Mouse (Mus musculus): ENCODE results near the gene Fscn1. TPM values are rescaled to one million over a fixed set of nuclear protein-coding genes. Genes with fewer than 3 reads are reported as not detected.

Gene Fscn1
- polyA plus RNA-seq, 1 experiment from 2014 or later = 432 TPM

DNA sequence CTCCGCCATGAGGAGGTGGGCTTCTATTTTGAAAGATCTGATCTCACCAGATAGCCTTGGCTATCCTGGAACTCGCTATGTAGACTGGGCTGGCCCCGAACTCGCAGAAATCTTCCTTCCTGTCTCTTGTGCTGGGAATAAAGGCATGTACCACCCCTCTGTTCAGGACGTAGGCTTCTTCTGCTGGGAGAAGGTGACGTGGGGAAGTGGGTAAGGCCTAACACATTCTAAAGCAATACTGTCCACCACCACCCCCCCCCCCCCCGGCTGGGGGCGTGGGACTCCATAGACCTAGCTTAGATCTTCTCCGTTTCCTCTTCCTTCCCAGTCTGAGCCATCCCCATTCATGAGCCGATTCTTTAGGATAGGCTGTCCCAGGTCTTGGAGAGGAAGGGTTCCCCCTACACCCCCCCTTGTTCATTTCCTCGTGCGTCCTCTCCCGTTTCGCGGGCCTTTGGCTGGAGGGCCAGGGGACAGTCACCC is 1.3 kb downstream of the Fscn1 start:
- H3K27ac ChIP-seq (replicated peaks) = peak overlapping the region; percentile 94
- no peaks in the 10 kb centered on the region; the same call in 1 of the 2 replicates for H3K27me3 ChIP-seq (replicated peaks)
- peak overlapping the region; percentile 72 for H3K4me3 ChIP-seq (replicated peaks)
- peaks cover 4% of the 10 kb centered on the region; the same call in 1 of the 2 replicates for H3K36me3 ChIP-seq
- peak; percentile 12 for ATAC-seq (ENCODE audit: low FRiP score)
- under 1% methylated on average over 14 of the region's 15 CpGs for WGBS
- H3K9ac ChIP-seq (replicated peaks) = peak overlapping the region; percentile 97
- H3K9me3 ChIP-seq (replicated peaks) = no peaks in the 10 kb centered on the region
- peaks cover 46% of the 10 kb centered on the region for H3K4me1 ChIP-seq
- H3K4me2 ChIP-seq = peak overlapping the region; percentile 97

DNA sequence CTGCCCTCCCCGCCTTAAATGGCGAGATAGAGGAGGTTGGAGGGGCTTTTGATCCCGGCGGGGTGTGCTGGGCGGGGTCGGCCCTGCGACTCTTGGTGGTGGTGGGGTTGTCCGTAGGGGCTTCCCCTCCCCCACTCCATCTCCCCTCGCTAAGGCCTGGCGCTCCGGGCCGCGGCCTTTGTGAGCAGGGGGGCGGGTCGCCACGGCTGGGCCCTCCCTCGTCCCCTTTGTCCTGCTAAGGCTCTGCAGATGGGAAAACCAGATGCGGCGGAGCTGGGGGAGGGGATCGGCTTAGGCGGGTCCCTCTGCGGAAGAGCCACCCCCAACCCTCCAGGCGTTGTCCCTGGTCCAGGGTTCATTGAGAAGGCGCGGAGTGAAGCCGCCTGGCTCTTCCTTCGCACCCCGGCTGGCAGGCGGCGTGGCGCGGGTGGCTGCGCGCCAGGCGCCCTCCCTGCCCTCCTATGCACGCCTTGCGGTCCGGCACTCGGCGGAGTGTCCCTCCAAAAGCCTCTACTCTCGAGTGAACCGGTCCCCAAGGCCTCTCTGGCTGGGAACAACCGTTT is 1.8 kb downstream of the Fscn1 start:
- peak overlapping the region; percentile 94 for H3K27ac ChIP-seq (replicated peaks)
- peaks cover 50% of the 10 kb centered on the region for H3K4me1 ChIP-seq
- H3K9me3 ChIP-seq (replicated peaks) = no peaks in the 10 kb centered on the region
- ATAC-seq (ENCODE audit: low FRiP score) = peak; percentile 36
- peaks cover 7% of the 10 kb centered on the region; the same call in 1 of the 2 replicates for H3K36me3 ChIP-seq
- H3K27me3 ChIP-seq (replicated peaks) = no peaks in the 10 kb centered on the region; the same call in 1 of the 2 replicates
- peak overlapping the region; percentile 97 for H3K9ac ChIP-seq (replicated peaks)
- peak overlapping the region; percentile 97 for H3K4me2 ChIP-seq
- WGBS = under 1% methylated on average over 36 of the region's 43 CpGs
- H3K4me3 ChIP-seq (replicated peaks) = peak overlapping the region; percentile 72

DNA sequence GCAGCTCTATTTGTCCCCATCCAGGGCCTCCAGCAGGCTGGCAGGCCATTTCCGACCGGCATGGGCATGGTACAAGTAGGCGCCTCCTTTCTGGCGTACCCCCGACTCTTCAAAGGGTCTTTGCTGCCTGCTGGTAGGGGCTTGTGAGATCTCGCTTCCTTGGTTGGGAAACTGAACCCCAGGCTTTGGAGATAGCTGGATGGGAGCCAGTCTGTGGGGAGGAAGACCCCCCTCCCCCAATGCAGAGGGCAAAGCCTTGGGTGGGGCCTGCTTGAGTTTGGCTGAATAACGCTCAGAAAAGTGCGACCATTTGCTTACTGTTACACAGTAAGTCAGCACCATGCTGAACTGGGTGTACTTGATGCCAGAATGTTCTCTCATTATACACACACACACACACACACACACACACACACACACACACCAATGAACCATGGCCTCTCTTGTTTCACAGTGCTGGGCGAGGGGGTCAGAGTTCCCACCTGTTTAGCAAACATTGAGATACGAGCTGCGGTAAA is 2.4 kb downstream of the Fscn1 start:
- peak overlapping the region; percentile 72 for H3K4me3 ChIP-seq (replicated peaks)
- ATAC-seq (ENCODE audit: low FRiP score) = 0 out of 2 replicates have a peak, but pooled peaks have one; percentile 2
- peaks cover 7% of the 10 kb centered on the region; the same call in 1 of the 2 replicates for H3K36me3 ChIP-seq
- peak overlapping the region; percentile 97 for H3K9ac ChIP-seq (replicated peaks)
- peak overlapping the region; percentile 94 for H3K27ac ChIP-seq (replicated peaks)
- peaks cover 54% of the 10 kb centered on the region for H3K4me1 ChIP-seq
- 2% methylated on average over 11 of the region's 11 CpGs for WGBS
- H3K27me3 ChIP-seq (replicated peaks) = no peaks in the 10 kb centered on the region; the same call in 1 of the 2 replicates
- peak overlapping the region; percentile 97 for H3K4me2 ChIP-seq
- H3K9me3 ChIP-seq (replicated peaks) = no peaks in the 10 kb centered on the region

DNA sequence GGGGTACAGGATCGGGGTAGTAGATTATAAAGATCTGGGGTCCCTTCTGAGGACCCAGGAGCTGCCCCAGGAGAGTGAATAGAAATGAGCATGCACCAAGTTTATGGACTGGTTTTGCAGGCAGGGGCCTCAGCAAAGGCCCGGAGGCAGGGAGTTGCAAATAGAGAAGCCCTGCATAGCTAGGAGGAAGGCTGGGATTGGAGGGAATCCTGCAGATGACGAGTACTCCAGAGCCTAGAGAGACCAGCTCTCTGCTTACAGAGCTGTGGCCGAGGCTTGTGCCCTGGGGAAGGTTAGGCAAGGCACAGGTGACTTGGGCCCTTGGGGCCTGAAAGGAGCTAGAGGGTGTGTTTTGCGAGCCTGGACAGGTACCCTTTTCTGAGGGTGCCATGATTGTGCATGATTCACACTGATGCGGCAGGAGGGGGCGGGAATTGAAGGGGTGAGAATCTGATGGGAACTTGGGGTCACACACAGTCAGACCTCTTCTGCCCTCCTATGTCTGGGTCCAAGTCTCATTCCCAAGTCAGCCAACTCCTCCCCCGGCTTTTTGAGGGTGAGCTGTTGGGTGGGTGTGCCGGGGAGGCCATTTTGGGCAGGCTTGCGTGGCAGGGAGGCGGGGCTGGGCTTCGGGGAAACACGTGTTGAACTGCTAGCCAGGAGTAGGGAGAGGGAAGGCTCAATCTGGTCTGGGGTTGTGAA is 3.0 kb downstream of the Fscn1 start:
- Histone ChIP-seq H3K9ac (replicated peaks) (peak overlapping the region; percentile 97), H3K4me3 (replicated peaks) (peak overlapping the region; percentile 72), H3K36me3 (peaks cover 10% of the 10 kb centered on the region), H3K27me3 (replicated peaks) (no peaks in the 10 kb centered on the region; the same call in 1 of the 2 replicates), H3K4me2 (peak overlapping the region; percentile 97), H3K9me3 (replicated peaks) (no peaks in the 10 kb centered on the region), H3K27ac (replicated peaks) (peak overlapping the region; percentile 94), H3K4me1 (peaks cover 54% of the 10 kb centered on the region)
- WGBS = 6% methylated on average over 13 of the region's 13 CpGs
- no peak for ATAC-seq (ENCODE audit: low FRiP score)

DNA sequence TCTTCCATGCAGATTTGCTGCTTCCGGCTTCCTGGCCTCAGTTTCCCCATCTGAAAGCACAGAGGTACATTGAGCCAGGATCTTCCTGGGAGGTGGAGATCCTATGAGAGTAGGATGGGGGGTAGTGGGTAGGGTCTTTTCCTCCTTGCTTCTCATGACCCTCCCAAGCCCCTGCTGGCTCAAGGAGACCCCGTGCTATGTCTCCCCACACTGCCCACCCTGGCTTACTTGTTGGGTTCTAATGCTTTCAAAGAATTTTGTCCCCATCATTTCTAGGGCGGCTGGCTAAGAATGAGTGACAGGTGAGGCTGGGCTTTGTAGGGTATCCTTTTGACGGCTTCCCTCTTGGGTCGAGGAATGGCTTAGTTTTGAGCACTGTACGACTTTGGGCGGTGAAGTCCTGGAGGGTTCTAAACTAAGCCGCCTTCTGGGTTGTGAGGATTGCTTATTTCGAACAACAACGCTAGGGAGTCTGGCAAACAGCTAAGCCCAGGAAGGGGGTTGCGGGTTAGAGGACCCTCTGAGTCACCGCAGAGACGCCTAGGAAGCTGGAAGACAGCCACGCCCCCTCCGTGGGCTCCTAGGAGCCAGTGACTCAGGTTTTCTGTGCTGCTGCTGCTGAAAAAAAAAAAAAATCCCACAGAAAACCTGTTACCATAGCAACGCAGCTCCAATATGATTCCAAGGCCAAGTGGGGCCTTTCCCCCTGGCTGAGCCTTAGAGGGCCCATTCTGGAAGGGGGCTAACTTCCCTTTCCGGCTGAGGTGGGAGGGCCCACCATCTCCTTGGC is 3.8 kb downstream of the Fscn1 start:
- H3K9ac ChIP-seq (replicated peaks) = peak overlapping the region; percentile 97
- ATAC-seq (ENCODE audit: low FRiP score) = no peak
- H3K27me3 ChIP-seq (replicated peaks) = no peaks in the 10 kb centered on the region; the same call in 1 of the 2 replicates
- peak overlapping the region; percentile 94 for H3K27ac ChIP-seq (replicated peaks)
- 28% methylated on average over 17 of the region's 17 CpGs for WGBS
- peak overlapping the region; percentile 97 for H3K4me2 ChIP-seq
- peak overlapping the region; percentile 72 for H3K4me3 ChIP-seq (replicated peaks)
- peaks cover 15% of the 10 kb centered on the region for H3K36me3 ChIP-seq
- peaks cover 56% of the 10 kb centered on the region for H3K4me1 ChIP-seq
- H3K9me3 ChIP-seq (replicated peaks) = no peaks in the 10 kb centered on the region

DNA sequence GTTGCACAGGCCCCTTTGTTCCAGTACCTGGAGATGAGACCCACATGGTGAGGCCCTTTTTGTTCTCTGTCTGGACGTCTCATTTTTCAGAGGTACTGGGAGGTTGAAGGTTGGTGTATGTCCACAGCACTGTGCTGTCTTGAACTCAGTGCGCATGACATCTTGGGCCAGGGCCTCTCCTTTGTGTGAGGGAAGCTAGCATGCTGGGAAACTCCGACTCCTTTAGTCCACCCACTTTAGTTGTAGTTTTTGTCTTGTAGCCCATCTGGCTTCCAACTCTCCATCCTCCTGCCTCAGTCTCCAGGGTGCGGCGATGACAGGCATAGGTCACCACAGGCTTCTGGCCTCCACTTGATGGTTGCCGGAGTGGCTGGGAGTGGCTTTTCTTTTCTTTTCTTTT is 4.5 kb downstream of the Fscn1 start:
- peak overlapping the region; percentile 97 for H3K4me2 ChIP-seq
- 50% methylated on average over 6 of the region's 6 CpGs for WGBS
- H3K27me3 ChIP-seq (replicated peaks) = no peaks in the 10 kb centered on the region
- H3K9ac ChIP-seq (replicated peaks) = peak overlapping the region; percentile 97
- peaks cover 21% of the 10 kb centered on the region for H3K36me3 ChIP-seq
- peak overlapping the region; percentile 94 for H3K27ac ChIP-seq (replicated peaks)
- ATAC-seq (ENCODE audit: low FRiP score) = no peak
- peaks cover 53% of the 10 kb centered on the region for H3K4me1 ChIP-seq
- no peaks in the 10 kb centered on the region for H3K9me3 ChIP-seq (replicated peaks)
- H3K4me3 ChIP-seq (replicated peaks) = peak overlapping the region; percentile 72

DNA sequence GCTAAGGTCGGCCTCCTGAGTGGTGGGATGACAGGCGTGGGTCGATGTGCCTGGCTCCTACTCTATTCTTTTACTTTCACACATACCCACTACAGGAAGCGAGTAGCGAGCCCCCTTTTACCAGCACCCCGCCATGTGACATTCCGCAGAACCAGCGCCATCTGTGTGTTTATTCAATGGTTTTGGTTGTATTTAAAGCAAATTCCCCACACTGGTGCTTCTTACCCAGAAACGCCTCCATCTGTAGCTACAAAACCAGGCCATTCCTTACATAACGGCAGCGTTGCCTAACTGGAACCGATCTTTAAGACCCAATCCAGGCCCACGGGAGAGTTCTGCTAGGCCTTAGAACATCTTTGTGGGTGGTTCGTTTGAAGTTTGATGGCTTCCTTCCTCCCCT is 8.3 kb downstream of the Fscn1 start:
- Histone ChIP-seq H3K4me3 (replicated peaks) (no peak overlapping the region), H3K27me3 (replicated peaks) (no peaks in the 10 kb centered on the region), H3K9ac (replicated peaks) (no peak overlapping the region), H3K9me3 (replicated peaks) (no peaks in the 10 kb centered on the region), H3K27ac (replicated peaks) (no peak overlapping the region), H3K36me3 (peaks cover 58% of the 10 kb centered on the region), H3K4me1 (peaks cover 39% of the 10 kb centered on the region), H3K4me2 (no peak overlapping the region)
- 89% methylated on average over 14 of the region's 14 CpGs for WGBS
- ATAC-seq (ENCODE audit: low FRiP score) = no peak

DNA sequence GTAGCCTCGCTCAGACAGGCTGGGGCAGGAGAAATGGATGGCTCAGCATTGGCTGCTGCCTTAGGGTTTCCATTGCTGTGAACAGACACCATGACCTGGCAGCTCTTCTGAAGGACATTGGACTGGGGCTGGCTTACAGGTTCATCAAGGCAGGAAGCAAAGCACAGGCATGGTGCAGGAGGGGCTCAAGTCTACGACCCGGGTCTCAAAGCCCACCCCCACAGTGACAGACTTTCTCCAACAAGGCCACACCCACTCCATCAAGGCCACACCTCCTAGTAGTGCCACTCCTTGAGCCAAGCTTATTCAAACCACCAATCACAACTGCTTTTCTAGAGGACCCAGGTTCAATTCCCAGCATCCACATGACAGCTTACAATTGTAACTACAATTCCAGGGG is 13.8 kb downstream of the Fscn1 start:
- H3K9ac ChIP-seq (replicated peaks) = no peak overlapping the region
- WGBS = 43% methylated on average over 3 of the region's 3 CpGs
- H3K4me2 ChIP-seq = no peak overlapping the region
- H3K27me3 ChIP-seq (replicated peaks) = no peaks in the 10 kb centered on the region
- H3K27ac ChIP-seq (replicated peaks) = no peak overlapping the region
- H3K9me3 ChIP-seq (replicated peaks) = no peaks in the 10 kb centered on the region
- H3K36me3 ChIP-seq = peaks cover 50% of the 10 kb centered on the region
- ATAC-seq (ENCODE audit: low FRiP score) = no peak
- peaks cover 17% of the 10 kb centered on the region for H3K4me1 ChIP-seq
- H3K4me3 ChIP-seq (replicated peaks) = no peak overlapping the region

DNA sequence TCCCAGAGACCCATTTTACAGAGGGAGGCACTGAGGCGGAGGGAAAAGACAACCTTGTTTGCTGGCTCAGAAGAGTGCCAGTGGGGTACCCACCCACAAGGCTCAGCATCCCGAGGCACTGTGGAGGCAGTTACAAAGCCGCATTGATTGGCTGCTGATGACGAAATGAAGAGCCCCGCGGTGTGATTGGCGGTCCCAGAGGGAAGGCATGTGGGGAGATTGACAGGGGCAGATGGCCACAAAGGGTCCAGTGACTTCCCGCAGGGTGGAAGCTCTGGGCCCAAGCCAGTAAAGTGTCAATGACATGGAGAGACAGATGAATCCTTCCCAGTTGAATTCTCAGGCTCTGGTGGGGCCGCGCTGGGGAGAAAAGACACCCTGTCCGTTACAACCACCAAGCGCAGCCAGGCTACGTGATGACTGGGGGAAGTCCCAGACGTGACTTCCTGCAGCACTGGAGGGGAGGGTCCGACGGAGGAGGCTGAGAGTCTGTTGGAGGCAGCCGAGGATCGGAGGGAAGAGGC is 14.5 kb downstream of the Fscn1 start:
- ATAC-seq (ENCODE audit: low FRiP score) = peak; percentile 58
- no peaks in the 10 kb centered on the region for H3K9me3 ChIP-seq (replicated peaks)
- peak overlapping the region; percentile 56; the same call in 1 of the 2 replicates for H3K27ac ChIP-seq (replicated peaks)
- H3K36me3 ChIP-seq = peaks cover 45% of the 10 kb centered on the region
- H3K4me2 ChIP-seq = peak overlapping the region; percentile 31
- no peaks in the 10 kb centered on the region for H3K27me3 ChIP-seq (replicated peaks)
- H3K4me3 ChIP-seq (replicated peaks) = no peak overlapping the region; the same call in 1 of the 2 replicates
- 6% methylated on average over 18 of the region's 18 CpGs for WGBS
- no peak overlapping the region for H3K9ac ChIP-seq (replicated peaks)
- H3K4me1 ChIP-seq = peaks cover 17% of the 10 kb centered on the region

DNA sequence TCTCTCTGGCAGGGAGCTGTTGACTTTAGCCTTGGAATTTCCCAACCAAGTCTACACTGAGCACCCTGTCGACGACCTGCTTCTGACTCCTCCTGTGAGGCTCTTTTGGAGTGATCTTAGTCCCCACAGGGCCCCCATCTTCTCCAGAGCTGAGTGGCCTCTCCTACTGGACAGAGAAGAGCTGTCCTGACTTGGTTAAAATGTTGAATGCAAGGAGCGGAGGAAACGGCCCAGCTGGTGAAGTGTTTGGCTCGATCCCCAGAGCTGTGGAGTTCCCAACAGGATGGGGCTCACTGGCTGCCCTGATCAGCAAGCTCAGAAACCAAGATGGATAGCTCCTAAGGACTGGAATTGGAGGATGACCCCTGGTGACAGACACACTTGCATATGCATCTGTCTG is 16.4 kb downstream of the Fscn1 start:
- H3K9me3 ChIP-seq (replicated peaks) = no peaks in the 10 kb centered on the region
- peaks cover 26% of the 10 kb centered on the region for H3K36me3 ChIP-seq
- H3K9ac ChIP-seq (replicated peaks) = no peak overlapping the region
- no peak overlapping the region for H3K4me3 ChIP-seq (replicated peaks)
- peaks cover 17% of the 10 kb centered on the region for H3K4me1 ChIP-seq
- WGBS = 53% methylated on average over 5 of the region's 5 CpGs
- 0 out of 2 replicates have a peak overlapping the region, but pooled peaks have one; percentile 23 for H3K27ac ChIP-seq (replicated peaks)
- no peak for ATAC-seq (ENCODE audit: low FRiP score)
- no peak overlapping the region for H3K4me2 ChIP-seq
- H3K27me3 ChIP-seq (replicated peaks) = no peaks in the 10 kb centered on the region
